Mouse (Mus musculus): ENCODE measurements around the gene Mki67.

DNA sequence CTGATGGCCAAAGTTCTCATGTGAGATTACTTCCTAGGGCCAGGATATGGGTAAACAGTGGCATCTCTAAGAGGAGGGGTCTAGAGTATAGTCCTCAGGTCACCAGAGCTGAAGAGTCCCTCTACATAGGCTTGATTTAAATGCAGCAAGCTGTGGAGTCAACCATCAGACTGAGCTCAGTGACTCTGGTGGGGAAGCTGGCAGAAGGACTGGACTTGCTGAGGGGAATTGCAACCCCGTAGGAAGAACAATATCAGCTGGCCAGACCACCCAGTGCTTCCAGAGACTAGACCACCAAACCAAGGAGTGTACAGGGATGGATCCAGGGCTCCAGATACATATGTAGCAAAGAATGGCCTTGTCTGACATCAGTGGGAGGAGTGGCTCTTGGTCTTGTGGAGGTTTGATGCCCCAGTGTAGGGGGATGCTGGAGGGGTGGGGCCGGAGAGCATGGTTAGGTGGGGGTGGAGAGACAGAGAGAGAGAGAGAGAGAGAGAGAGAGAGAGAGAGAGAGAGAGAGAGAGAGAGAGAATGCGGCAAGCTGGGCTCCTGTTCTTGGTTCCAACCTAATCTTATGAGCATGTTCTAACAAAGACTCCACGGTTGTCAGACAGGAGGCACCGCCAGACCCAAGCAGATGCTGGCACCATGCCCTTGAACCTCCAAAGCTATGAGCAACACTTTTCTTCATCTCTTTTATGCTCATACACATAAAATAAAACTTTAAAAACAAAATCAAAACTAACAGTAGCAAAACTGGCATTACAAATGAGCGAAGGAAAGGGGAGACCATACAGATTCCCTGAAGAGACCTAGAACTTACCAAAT is 6.1 kb upstream of the Mki67 start:
- TF ChIP-seq CTCF (IDR thresholded peaks at IDR 0.05) (no peak), EP300 (IDR thresholded peaks at IDR 0.05) (no peak)

All from lung, postnatal 0 days (tissue).